Mouse (Mus musculus): Measurements from ENCODE around the gene Ssh2.

Ssh2 gene

GRCm38 (mm10) chr11:77395539-77395938, 179.5 kb downstream of the Ssh2 start:
- in situ Hi-C loops (cut with MboI; ENCODE audit: low sequenced_read_pairs): no loop called here

GRCm38 (mm10) chr11:77402508-77402907, 186.4 kb downstream of the Ssh2 start:
- in situ Hi-C loops (cut with MboI; ENCODE audit: low sequenced_read_pairs): no loop called here

- in situ Hi-C loops (cut with MboI; ENCODE audit: low sequenced_read_pairs): no loop called here
These were observed 190.2 kb downstream of the Ssh2 start for GRCm38 (mm10) chr11:77406329-77406728.

- in situ Hi-C loops (cut with MboI; ENCODE audit: low sequenced_read_pairs): no loop called here
These were observed 193.8 kb downstream of the Ssh2 start for GRCm38 (mm10) chr11:77409879-77410278.

- in situ Hi-C loops (cut with MboI; ENCODE audit: low sequenced_read_pairs): no loop called here
These were observed 195.2 kb downstream of the Ssh2 start for GRCm38 (mm10) chr11:77411284-77411683.

- in situ Hi-C loops (cut with MboI; ENCODE audit: low sequenced_read_pairs): no loop called here
These were observed 198.2 kb downstream of the Ssh2 start for GRCm38 (mm10) chr11:77414141-77414839.

GRCm38 (mm10) chr11:77416212-77417000, 200.3 kb downstream of the Ssh2 start:
- in situ Hi-C loops (cut with MboI; ENCODE audit: low sequenced_read_pairs): no loop called here

- in situ Hi-C loops (cut with MboI; ENCODE audit: low sequenced_read_pairs): no loop called here
These were observed 201.9 kb downstream of the Ssh2 start for GRCm38 (mm10) chr11:77418021-77418420.

GRCm38 (mm10) chr11:77423175-77423859, 207.2 kb downstream of the Ssh2 start:
- in situ Hi-C loops (cut with MboI; ENCODE audit: low sequenced_read_pairs): no loop called here

- in situ Hi-C loops (cut with MboI; ENCODE audit: low sequenced_read_pairs): no loop called here
These were observed 212.4 kb downstream of the Ssh2 start for GRCm38 (mm10) chr11:77428446-77428845.

- in situ Hi-C loops (cut with MboI; ENCODE audit: low sequenced_read_pairs): no loop called here
These were observed 220.9 kb downstream of the Ssh2 start for GRCm38 (mm10) chr11:77437026-77437425.

- in situ Hi-C loops (cut with MboI; ENCODE audit: low sequenced_read_pairs): loop anchor here (10.0 kb wide), 2 partner anchors 125 to 345 kb away; no protein-coding TSS in a partner anchor
These were observed 224.0 kb downstream of the Ssh2 start for GRCm38 (mm10) chr11:77440081-77440480.

- in situ Hi-C loops (cut with MboI; ENCODE audit: low sequenced_read_pairs): loop anchor here (10.0 kb wide), 2 partner anchors 126 to 346 kb away; no protein-coding TSS in a partner anchor
These were observed 224.9 kb downstream of the Ssh2 start for GRCm38 (mm10) chr11:77441020-77441419.

- in situ Hi-C loops (cut with MboI; ENCODE audit: low sequenced_read_pairs): loop anchor here (10.0 kb wide), 2 partner anchors 128 to 348 kb away; no protein-coding TSS in a partner anchor
These were observed 226.4 kb downstream of the Ssh2 start for GRCm38 (mm10) chr11:77442186-77443170.

GRCm38 (mm10) chr11:77444939-77445338, 228.9 kb downstream of the Ssh2 start:
- in situ Hi-C loops (cut with MboI; ENCODE audit: low sequenced_read_pairs): loop anchor here (10.0 kb wide), 2 partner anchors 130 to 350 kb away; no protein-coding TSS in a partner anchor

GRCm38 (mm10) chr11:77446628-77447041, 230.5 kb downstream of the Ssh2 start:
- in situ Hi-C loops (cut with MboI; ENCODE audit: low sequenced_read_pairs): loop anchor here (10.0 kb wide), 2 partner anchors 132 to 352 kb away; no protein-coding TSS in a partner anchor

GRCm38 (mm10) chr11:77449224-77449623, 233.1 kb downstream of the Ssh2 start:
- in situ Hi-C loops (cut with MboI; ENCODE audit: low sequenced_read_pairs): loop anchor here (10.0 kb wide), 2 partner anchors 134 to 354 kb away; no protein-coding TSS in a partner anchor

GRCm38 (mm10) chr11:77451670-77452069, 235.6 kb downstream of the Ssh2 start:
- in situ Hi-C loops (cut with MboI; ENCODE audit: low sequenced_read_pairs): no loop called here

GRCm38 (mm10) chr11:77453388-77453787, 237.3 kb downstream of the Ssh2 start:
- in situ Hi-C loops (cut with MboI; ENCODE audit: low sequenced_read_pairs): no loop called here
